Mouse (Mus musculus) intestine, postnatal 0 days (tissue): ENCODE results near the gene Slc11a2. TPM values are rescaled to one million over a fixed set of nuclear protein-coding genes. Genes with fewer than 3 reads are reported as not detected.

Source experiments
- ATAC-seq: fragments of 200-750 bp; cut with Nextera tagmentation; 2 replicates; pipeline ENCODE4 v1.8.0; 2017; ENCODE audit warnings: mild to moderate bottlenecking, moderate TSS enrichment, moderate library complexity
- H3K27ac ChIP-seq: fragments of 300-500 bp; sonication (generic); 2 replicates; pipeline ENCODE4 v1.5.1; 2014; ENCODE audit warnings: mild to moderate bottlenecking, low read depth, low read length, moderate library complexity
- H3K27me3 ChIP-seq: fragments of 300-500 bp; sonication (generic); replicated peaks from 2 replicates; pipeline ENCODE4 v1.6.1; 2014; ENCODE audit warnings: low read length, mixed read lengths; ENCODE audit not compliant: control insufficient read depth, insufficient read depth
- H3K36me3 ChIP-seq: fragments of 300-500 bp; sonication (generic); 2 replicates; pipeline ENCODE4 v1.6.1; 2014; ENCODE audit warnings: mild to moderate bottlenecking, moderate library complexity; ENCODE audit not compliant: control insufficient read depth, insufficient read depth
- H3K4me1 ChIP-seq: fragments of 300-500 bp; sonication (generic); replicated peaks from 2 replicates; pipeline ENCODE4 v1.6.1; 2014; ENCODE audit warnings: antibody characterized with exemption, low read length, mixed read lengths; ENCODE audit not compliant: control insufficient read depth, insufficient read depth
- H3K4me2 ChIP-seq: fragments of 300-500 bp; sonication (generic); replicated peaks from 2 replicates; pipeline ENCODE4 v1.6.1; 2014; ENCODE audit warnings: low read depth, mild to moderate bottlenecking, moderate library complexity
- H3K4me3 ChIP-seq: fragments of 300-500 bp; sonication (generic); 2 replicates; pipeline ENCODE4 v1.5.1; 2014; ENCODE audit warnings: low read depth, low read length
- H3K9ac ChIP-seq: fragments of 300-500 bp; sonication (generic); 2 replicates; pipeline ENCODE4 v1.6.1; 2014; ENCODE audit warnings: mild to moderate bottlenecking, low read depth, low read length
- H3K9me3 ChIP-seq: fragments of 300-500 bp; sonication (generic); 2 replicates; pipeline ENCODE4 v1.6.1; 2016; ENCODE audit warnings: mixed run types; ENCODE audit not compliant: control insufficient read depth
- CTCF ChIP-seq: sonication (generic); IDR thresholded peaks from 2 replicates; pipeline ENCODE4 v1.5.1; 2016; ENCODE audit warnings: low read depth, mild to moderate bottlenecking, control low read depth, antibody characterized with exemption, moderate library complexity
- WGBS: fragments of 180-500 bp; shearing (Covaris S2); extraction: QIAGEN DNeasy Blood & Tissue Kit; methylation state at CpG from one replicate; pipeline ENCODE4 v1.1.7; 2014; 5-methylcytosine and 5-hydroxymethylcytosine counted together
- polyA plus RNA-seq: library from polyadenylated mRNA; unstranded; fragments of >200 nt; fragmentation: Nextera tagmentation; extraction: Ambion mirVana; gene quantifications from 2 replicates; pipeline ENCODE4 v1.2.1, GENCODE M21; 2015

Slc11a2 gene
- polyA plus RNA-seq, 1 experiment from 2014 or later: 44.7 TPM

DNA sequence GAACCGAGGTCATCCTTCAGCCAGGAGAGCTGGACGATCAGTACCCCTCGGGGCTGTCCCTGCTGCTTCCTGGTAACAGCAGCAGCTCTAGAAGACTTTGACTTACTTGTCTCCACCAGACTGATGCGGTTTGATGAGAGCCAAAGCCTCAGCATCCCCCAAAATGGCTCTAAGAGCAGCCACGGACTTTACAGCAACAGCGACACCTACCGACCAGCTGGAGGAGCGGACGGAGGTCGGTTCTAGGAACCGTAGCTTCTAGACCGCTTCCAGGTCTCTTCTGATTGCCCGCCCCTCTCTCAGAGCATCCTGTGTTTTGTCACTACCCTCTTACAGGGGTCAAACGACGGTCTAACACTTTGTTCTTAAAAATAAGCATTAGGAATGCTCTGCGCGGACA, 32.5 kb upstream of the Slc11a2 start:
- Histone ChIP-seq H3K9ac (no peak overlapping the region), H3K27me3 (no peaks in the 10 kb centered on the region), H3K4me1 (peaks cover 3% of the 10 kb centered on the region; the same call in 1 of the 2 replicates), H3K4me3 (no peak overlapping the region), H3K4me2 (peak overlapping the region; percentile 48), H3K9me3 (no peaks in the 10 kb centered on the region), H3K36me3 (no peaks in the 10 kb centered on the region), H3K27ac (no peak overlapping the region)
- 8% methylated on average over 17 of the region's 17 CpGs for WGBS
- ATAC-seq: no peak
- TF ChIP-seq CTCF: peak; percentile 96

DNA sequence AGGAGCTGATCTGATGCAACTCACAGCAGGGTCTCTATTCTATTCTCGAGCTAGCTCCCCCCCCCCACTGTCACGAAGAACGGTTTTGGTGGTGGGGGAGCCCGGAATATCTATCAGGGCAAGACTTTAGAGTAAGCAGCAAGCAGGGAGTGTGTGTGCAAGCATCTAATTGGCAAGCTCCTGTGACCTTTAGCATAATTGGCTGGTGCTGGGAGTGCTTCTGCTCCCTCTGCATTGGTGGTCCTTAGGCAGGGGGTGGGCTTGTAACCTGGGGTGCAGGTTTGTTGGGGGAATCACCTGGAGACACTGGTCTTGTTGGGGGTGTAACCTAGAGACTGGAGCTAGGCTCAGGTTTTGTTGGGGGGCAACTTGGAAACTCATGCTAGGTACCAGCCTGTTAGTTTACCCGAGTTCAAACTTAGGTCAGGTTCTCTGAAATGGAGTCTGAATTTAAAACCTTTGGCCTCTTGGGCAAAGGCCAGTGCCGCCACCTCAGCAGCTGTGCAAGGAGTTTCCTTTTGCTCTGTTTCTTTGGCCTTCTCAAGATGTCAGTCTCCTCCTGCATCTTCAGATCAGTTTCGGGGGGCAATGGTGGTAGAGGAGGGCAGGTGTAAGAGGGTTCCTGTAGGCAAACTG, 31.6 kb upstream of the Slc11a2 start:
- no peak for TF ChIP-seq CTCF
- Histone ChIP-seq H3K9ac (no peak overlapping the region), H3K9me3 (no peaks in the 10 kb centered on the region), H3K27me3 (no peaks in the 10 kb centered on the region), H3K4me3 (no peak overlapping the region), H3K27ac (no peak overlapping the region), H3K36me3 (no peaks in the 10 kb centered on the region), H3K4me1 (peaks cover 3% of the 10 kb centered on the region; the same call in 1 of the 2 replicates), H3K4me2 (no peak overlapping the region)
- ATAC-seq: no peak
- WGBS: 69% methylated on average over 7 of the region's 7 CpGs

DNA sequence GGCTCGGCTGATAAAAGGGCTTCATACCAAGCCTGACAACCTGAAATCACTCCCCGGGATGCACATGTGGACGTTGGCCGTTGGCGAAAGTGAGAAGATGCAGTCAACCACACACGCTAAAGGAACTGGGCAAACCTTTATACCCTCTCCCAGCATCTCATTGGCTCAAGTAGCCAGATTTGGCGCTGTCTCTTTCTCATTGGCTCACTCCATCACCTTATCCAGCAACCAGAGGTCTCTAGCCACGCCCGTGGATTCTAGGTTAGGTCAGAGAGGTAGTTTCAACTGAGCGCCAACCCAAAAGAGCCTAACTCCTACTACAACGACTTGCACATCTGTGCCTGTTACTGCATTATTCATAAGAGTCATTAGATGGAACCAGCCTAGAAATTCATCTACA, 27.6 kb upstream of the Slc11a2 start:
- no peak overlapping the region for H3K4me2 ChIP-seq
- H3K4me1 ChIP-seq: 0 out of 2 replicates have a peak, but pooled peaks cover 3% of the 10 kb centered on the region
- no peak overlapping the region for H3K27ac ChIP-seq
- H3K9ac ChIP-seq: no peak overlapping the region
- ATAC-seq: no peak
- no peak for TF ChIP-seq CTCF
- H3K9me3 ChIP-seq: no peaks in the 10 kb centered on the region
- 66% methylated on average over 11 of the region's 11 CpGs for WGBS
- H3K36me3 ChIP-seq: no peaks in the 10 kb centered on the region
- no peak overlapping the region for H3K4me3 ChIP-seq
- no peaks in the 10 kb centered on the region for H3K27me3 ChIP-seq

DNA sequence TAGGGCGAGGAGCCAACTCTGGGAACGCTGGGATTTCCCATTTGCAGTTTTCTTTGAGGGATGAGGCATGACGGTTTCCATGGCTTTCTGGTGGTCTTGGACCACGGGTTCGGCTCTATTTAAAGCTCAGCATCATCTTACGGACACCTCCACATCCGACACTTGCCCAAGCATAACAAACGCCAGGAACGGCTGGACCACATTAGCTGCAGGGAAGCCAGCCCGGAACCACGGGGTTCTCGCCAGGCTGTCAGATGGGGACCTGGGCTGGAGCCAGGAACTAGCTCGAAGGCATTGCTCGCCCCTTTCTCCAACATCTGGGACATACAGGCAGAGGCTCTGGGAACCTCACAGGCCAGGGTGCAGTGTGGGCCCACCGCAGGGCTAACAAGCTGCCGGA, 26.4 kb upstream of the Slc11a2 start:
- Histone ChIP-seq H3K36me3 (no peaks in the 10 kb centered on the region), H3K27me3 (no peaks in the 10 kb centered on the region), H3K4me1 (0 out of 2 replicates have a peak, but pooled peaks cover 3% of the 10 kb centered on the region), H3K9ac (no peak overlapping the region), H3K4me2 (no peak overlapping the region), H3K9me3 (no peaks in the 10 kb centered on the region), H3K27ac (no peak overlapping the region), H3K4me3 (no peak overlapping the region)
- 61% methylated on average over 16 of the region's 16 CpGs for WGBS
- ATAC-seq: no peak
- no peak for TF ChIP-seq CTCF

DNA sequence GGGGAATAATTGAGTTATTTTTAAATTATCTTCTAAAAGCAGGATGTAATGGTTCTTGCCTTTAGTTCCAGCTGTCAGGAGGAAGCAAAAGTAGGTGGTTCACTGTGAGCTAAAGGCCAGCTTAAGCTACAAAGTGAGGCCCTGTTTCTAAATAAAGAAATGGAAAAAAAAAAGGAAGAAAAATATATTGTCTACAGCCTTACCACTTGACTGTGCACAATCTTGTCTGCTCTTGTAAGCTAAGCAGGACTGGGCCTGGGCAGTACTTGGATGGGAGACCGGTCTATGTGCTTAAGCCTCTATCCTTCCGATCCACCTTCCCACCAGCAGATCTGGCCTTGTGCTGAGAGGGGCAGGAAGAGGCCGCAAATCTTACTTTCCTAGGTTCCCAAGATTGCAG, 24.6 kb upstream of the Slc11a2 start:
- no peak overlapping the region for H3K4me2 ChIP-seq
- ATAC-seq: no peak
- H3K27ac ChIP-seq: no peak overlapping the region
- 82% methylated on average over 3 of the region's 3 CpGs for WGBS
- no peak for TF ChIP-seq CTCF
- H3K27me3 ChIP-seq: no peaks in the 10 kb centered on the region
- H3K36me3 ChIP-seq: no peaks in the 10 kb centered on the region
- 0 out of 2 replicates have a peak, but pooled peaks cover 3% of the 10 kb centered on the region for H3K4me1 ChIP-seq
- H3K9me3 ChIP-seq: no peaks in the 10 kb centered on the region
- H3K4me3 ChIP-seq: no peak overlapping the region
- no peak overlapping the region for H3K9ac ChIP-seq

DNA sequence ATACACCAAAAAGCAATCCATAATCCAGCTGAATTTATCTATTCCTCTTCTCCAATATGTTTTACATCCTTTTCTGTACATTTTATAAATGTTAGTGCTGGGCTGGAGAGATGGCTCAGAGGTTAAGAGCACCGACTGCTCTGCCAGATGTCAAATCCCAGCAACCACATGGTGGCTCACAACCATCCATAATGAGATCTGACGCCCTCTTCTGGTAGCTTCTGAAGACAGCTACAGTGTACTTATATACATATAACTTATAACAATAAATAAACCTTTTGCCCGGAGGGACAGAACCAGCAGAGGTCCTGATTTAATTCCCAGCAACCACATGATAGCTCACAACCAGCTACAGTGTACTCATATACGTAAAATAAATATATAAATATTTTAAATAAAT, 23.7 kb upstream of the Slc11a2 start:
- no peak overlapping the region for H3K4me2 ChIP-seq
- H3K4me1 ChIP-seq: 0 out of 2 replicates have a peak, but pooled peaks cover 3% of the 10 kb centered on the region
- H3K9ac ChIP-seq: no peak overlapping the region
- no peaks in the 10 kb centered on the region for H3K36me3 ChIP-seq
- H3K27me3 ChIP-seq: no peaks in the 10 kb centered on the region
- 70% methylated on average over 4 of the region's 4 CpGs for WGBS
- ATAC-seq: no peak
- no peak overlapping the region for H3K27ac ChIP-seq
- peak; percentile 31 for TF ChIP-seq CTCF
- H3K9me3 ChIP-seq: no peaks in the 10 kb centered on the region
- H3K4me3 ChIP-seq: no peak overlapping the region
